Mouse (Mus musculus) intestine, embryonic 16.5 days (tissue): ENCODE data around the gene Vmn2r34. TPM values are rescaled to one million over a fixed set of nuclear protein-coding genes. Genes with fewer than 3 reads are reported as not detected.
"Not testable (repeated sequence)": the region's sequence is repeated elsewhere in the genome, so short reads cannot be mapped to it uniquely, and the experiment has no call there.

Experiments used
- ATAC-seq: fragments of 200-750 bp; cut with Nextera tagmentation; 2 replicates; pipeline ENCODE4 v1.8.0; 2017; ENCODE audit warnings: moderate TSS enrichment, moderate library complexity
- H3K27ac ChIP-seq: fragments of 300-500 bp; sonication (generic); 2 replicates; pipeline ENCODE4 v1.5.1; 2014; ENCODE audit warnings: mild to moderate bottlenecking, low read length
- H3K27me3 ChIP-seq: fragments of 300-500 bp; sonication (generic); replicated peaks from 2 replicates; pipeline ENCODE4 v1.6.1; 2014; ENCODE audit warnings: low read length, control low read depth, mixed read lengths; ENCODE audit not compliant: control insufficient read depth, insufficient read depth
- H3K36me3 ChIP-seq: fragments of 300-500 bp; sonication (generic); 2 replicates; pipeline ENCODE4 v1.6.1; 2014; ENCODE audit warnings: low read length, control low read depth; ENCODE audit not compliant: control insufficient read depth, insufficient read depth
- H3K4me1 ChIP-seq: fragments of 300-500 bp; sonication (generic); 2 replicates; pipeline ENCODE4 v1.6.1; 2014; ENCODE audit warnings: low read length, control low read depth, mixed read lengths; ENCODE audit not compliant: control insufficient read depth, insufficient read depth
- H3K4me2 ChIP-seq: fragments of 300-500 bp; sonication (generic); 2 replicates; pipeline ENCODE4 v1.6.1; 2014; ENCODE audit warnings: low read depth, low read length, control low read depth
- H3K4me3 ChIP-seq: fragments of 300-500 bp; sonication (generic); 2 replicates; pipeline ENCODE4 v1.5.1; 2014; ENCODE audit warnings: mild to moderate bottlenecking, low read length
- H3K9ac ChIP-seq: fragments of 300-500 bp; sonication (generic); 2 replicates; pipeline ENCODE4 v1.6.1; 2014; ENCODE audit warnings: low read depth, low read length
- H3K9me3 ChIP-seq: fragments of 300-500 bp; sonication (generic); 2 replicates; pipeline ENCODE4 v1.6.1; 2016; ENCODE audit warnings: low read length, control low read depth; ENCODE audit not compliant: control insufficient read depth
- WGBS: fragments of 180-500 bp; shearing (Covaris S2); extraction: QIAGEN DNeasy Blood & Tissue Kit; methylation state at CpG from one replicate; pipeline ENCODE4 v1.1.7; 2014; 5-methylcytosine and 5-hydroxymethylcytosine counted together
- polyA plus RNA-seq: library from polyadenylated mRNA; unstranded; fragments of >200 nt; fragmentation: Nextera tagmentation; extraction: Ambion mirVana; gene quantifications from 2 replicates; pipeline ENCODE4 v1.2.1, GENCODE M21; 2015

Vmn2r34 gene
- polyA plus RNA-seq: not detected in 2 replicates

- H3K27ac ChIP-seq, H3K9ac ChIP-seq, H3K4me1 ChIP-seq, ATAC-seq, H3K36me3 ChIP-seq, H3K4me3 ChIP-seq, H3K9me3 ChIP-seq, H3K27me3 ChIP-seq, H3K4me2 ChIP-seq: not testable (repeated sequence)
- no CpG with 5 or more reads among the region's 2 CpGs for WGBS
These were observed at the start of gene Vmn2r34 for GRCm38 (mm10) chr7:7689413-7689812. Vmn2r34 (minus strand) TSS chr7:7689513.

DNA sequence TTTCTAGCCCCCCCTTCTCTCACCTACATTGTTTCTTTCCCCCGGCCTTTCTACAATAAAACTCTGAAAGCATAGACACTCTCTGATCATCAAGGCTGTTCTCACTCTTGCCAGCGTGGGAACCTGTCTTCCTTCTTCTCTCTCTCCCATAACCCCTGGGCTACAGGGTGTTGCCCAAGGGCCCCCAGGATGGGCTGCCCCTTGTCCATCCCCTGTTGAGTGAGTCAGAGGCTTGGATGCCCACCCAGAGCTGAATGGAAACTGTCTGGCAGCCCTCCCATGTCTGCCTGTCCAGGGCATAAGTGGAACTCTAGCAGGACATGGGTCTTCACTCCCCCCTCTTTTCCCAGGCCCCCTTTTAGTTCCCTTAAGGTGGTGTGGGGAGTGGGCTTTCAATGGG, 15.3 kb downstream of the Vmn2r34 start:
- 69% methylated on average over 2 of the region's 2 CpGs for WGBS
- not testable (repeated sequence) for H3K36me3 ChIP-seq, H3K9ac ChIP-seq, H3K9me3 ChIP-seq, ATAC-seq, H3K27me3 ChIP-seq, H3K27ac ChIP-seq, H3K4me1 ChIP-seq, H3K4me3 ChIP-seq, H3K4me2 ChIP-seq

Other genes starting within 250 kb of the Vmn2r34 start
- gene Vmn2r32, start 209.5 kb downstream of the Vmn2r34 start, polyA plus RNA-seq: not detected in 2 replicates
- not detected in 2 replicates for gene Vmn2r33, start 122.7 kb downstream of the Vmn2r34 start, polyA plus RNA-seq
- not detected in 2 replicates for gene Vmn2r35, start 130.4 kb upstream of the Vmn2r34 start, polyA plus RNA-seq
- gene Vmn2r36, start 213.0 kb upstream of the Vmn2r34 start, polyA plus RNA-seq: not detected in 2 replicates